Mouse (Mus musculus): ENCODE measurements at regions not wholly inside any gene's neighbourhood (a gene's known extent, or its start where the extent isn't known, plus 50 kb on each side); places are given as distances from the start of the nearest gene placed in this dataset.

GRCm38 (mm10) chr9:51487840-51488239, 159.1 kb upstream of the 1810046K07Rik start:
- Histone ChIP-seq H3K4me3 (ENCODE audit: low read length) (no peak overlapping the region), H3K4me2 (ENCODE audit: low read depth, low read length) (no peak overlapping the region), H3K27me3 (replicated peaks; ENCODE audit: control insufficient read depth, insufficient read depth, low read length) (no peaks in the 10 kb centered on the region), H3K27ac (ENCODE audit: low read length) (no peak overlapping the region), H3K9ac (ENCODE audit: low read depth, low read length) (no peak overlapping the region), H3K36me3 (ENCODE audit: control insufficient read depth, insufficient read depth, low read length) (no peaks in the 10 kb centered on the region), H3K9me3 (ENCODE audit: control insufficient read depth, low read length) (no peaks in the 10 kb centered on the region), H3K4me1 (ENCODE audit: control insufficient read depth, insufficient read depth, low read length) (no peaks in the 10 kb centered on the region)
- ATAC-seq = no peak
- 57% methylated on average over 3 of the region's 3 CpGs for WGBS

DNA sequence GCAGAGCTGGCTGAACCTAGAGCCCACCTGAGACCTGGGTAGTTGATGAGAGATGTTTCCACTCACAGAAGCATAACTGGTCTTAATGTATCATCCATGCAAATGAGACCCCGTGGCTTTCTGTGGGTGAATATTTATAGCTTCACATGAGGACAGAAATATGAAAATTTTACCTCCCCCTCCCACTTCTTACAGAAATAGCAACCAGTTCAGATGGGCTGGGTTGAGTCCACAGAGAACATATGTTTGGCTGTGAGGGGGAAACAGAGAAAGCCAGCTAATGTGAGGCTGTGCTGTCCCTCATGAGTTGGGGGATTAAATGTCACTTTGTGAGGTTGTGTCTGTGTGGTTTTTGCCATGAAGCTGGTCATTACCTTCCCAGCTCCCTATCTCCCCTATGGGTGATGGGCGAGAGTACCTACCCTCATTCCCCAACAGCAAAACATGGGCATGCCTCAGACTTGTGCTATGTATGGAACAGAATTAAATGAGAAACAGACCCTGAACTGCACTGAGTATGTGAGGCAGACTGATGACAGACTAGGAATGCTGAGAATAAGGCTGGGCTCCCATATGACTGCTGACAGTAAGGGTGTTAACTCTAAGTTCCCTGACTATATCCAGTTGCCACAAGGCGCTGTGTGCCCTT, 178.7 kb upstream of the 1810046K07Rik start:
- H3K4me1 ChIP-seq (ENCODE audit: control insufficient read depth, insufficient read depth, low read length) = no peaks in the 10 kb centered on the region
- ATAC-seq = no peak
- no peaks in the 10 kb centered on the region for H3K36me3 ChIP-seq (ENCODE audit: control insufficient read depth, insufficient read depth, low read length)
- no peak overlapping the region for H3K4me3 ChIP-seq (ENCODE audit: low read length)
- H3K4me2 ChIP-seq (ENCODE audit: low read depth, low read length) = no peak overlapping the region
- 88% methylated on average over 3 of the region's 3 CpGs for WGBS
- H3K9me3 ChIP-seq (ENCODE audit: control insufficient read depth, low read length) = no peaks in the 10 kb centered on the region
- no peak overlapping the region for H3K9ac ChIP-seq (ENCODE audit: low read depth, low read length)
- H3K27me3 ChIP-seq (replicated peaks; ENCODE audit: control insufficient read depth, insufficient read depth, low read length) = no peaks in the 10 kb centered on the region
- H3K27ac ChIP-seq (ENCODE audit: low read length) = no peak overlapping the region

- no peak overlapping the region for H3K4me3 ChIP-seq (ENCODE audit: low read length)
- H3K9me3 ChIP-seq (ENCODE audit: control insufficient read depth, low read length) = no peaks in the 10 kb centered on the region
- no peaks in the 10 kb centered on the region for H3K36me3 ChIP-seq (ENCODE audit: control insufficient read depth, insufficient read depth, low read length)
- 64% methylated on average over 2 of the region's 2 CpGs for WGBS
- H3K27ac ChIP-seq (ENCODE audit: low read length) = no peak overlapping the region
- no peak overlapping the region for H3K9ac ChIP-seq (ENCODE audit: low read depth, low read length)
- H3K27me3 ChIP-seq (replicated peaks; ENCODE audit: control insufficient read depth, insufficient read depth, low read length) = no peaks in the 10 kb centered on the region
- no peak for ATAC-seq
- no peaks in the 10 kb centered on the region for H3K4me1 ChIP-seq (ENCODE audit: control insufficient read depth, insufficient read depth, low read length)
- no peak overlapping the region for H3K4me2 ChIP-seq (ENCODE audit: low read depth, low read length)
Measured at GRCm38 (mm10) chr9:51517643-51518042, 188.9 kb upstream of the 1810046K07Rik start.

DNA sequence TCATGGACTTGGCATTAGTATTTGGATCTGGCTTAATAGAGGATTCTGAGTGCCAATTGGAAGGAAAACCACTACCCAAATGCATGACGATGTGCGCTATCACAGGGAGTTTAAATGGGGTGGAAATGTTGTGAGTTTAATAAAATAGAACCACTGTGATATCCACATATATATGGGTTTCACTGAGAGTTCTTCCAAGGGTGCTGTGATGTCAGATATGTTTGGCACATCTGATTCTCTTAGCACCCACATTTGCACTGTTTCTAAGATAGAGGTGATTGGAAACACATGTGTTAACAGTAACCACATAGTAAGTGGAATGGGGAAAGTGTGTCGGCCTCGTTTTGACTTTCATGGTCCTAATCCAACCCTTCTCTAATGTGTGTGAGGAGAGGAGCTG, 189.7 kb upstream of the 1810046K07Rik start:
- no peaks in the 10 kb centered on the region for H3K9me3 ChIP-seq (ENCODE audit: control insufficient read depth, low read length)
- H3K4me1 ChIP-seq (ENCODE audit: control insufficient read depth, insufficient read depth, low read length) = no peaks in the 10 kb centered on the region
- H3K27ac ChIP-seq (ENCODE audit: low read length) = no peak overlapping the region
- ATAC-seq = no peak
- H3K9ac ChIP-seq (ENCODE audit: low read depth, low read length) = no peak overlapping the region
- no peaks in the 10 kb centered on the region for H3K36me3 ChIP-seq (ENCODE audit: control insufficient read depth, insufficient read depth, low read length)
- no peaks in the 10 kb centered on the region for H3K27me3 ChIP-seq (replicated peaks; ENCODE audit: control insufficient read depth, insufficient read depth, low read length)
- no peak overlapping the region for H3K4me3 ChIP-seq (ENCODE audit: low read length)
- H3K4me2 ChIP-seq (ENCODE audit: low read depth, low read length) = no peak overlapping the region
- 82% methylated on average over 4 of the region's 4 CpGs for WGBS

DNA sequence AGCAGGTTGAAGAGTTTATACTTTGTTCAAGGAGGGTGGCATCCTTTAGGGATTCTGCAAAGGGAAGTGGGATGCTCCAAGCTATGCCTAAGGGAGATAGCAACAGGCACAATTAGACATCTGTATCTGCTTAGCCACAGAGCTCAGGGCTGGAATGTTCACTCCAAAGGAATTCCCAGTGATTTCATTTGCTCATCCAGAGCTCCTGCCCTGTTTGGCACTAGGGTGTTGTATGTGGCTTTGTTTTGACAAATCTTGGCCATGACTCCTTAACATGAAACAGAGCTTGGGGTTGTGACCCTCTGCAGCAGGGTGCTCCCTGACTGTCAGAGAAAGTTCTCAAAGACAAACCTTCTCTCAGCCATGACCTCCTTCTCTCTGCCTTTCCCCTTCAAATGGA, 194.8 kb upstream of the 1810046K07Rik start:
- no peak for ATAC-seq
- Histone ChIP-seq H3K9ac (ENCODE audit: low read depth, low read length) (no peak overlapping the region), H3K36me3 (ENCODE audit: control insufficient read depth, insufficient read depth, low read length) (no peaks in the 10 kb centered on the region), H3K27me3 (replicated peaks; ENCODE audit: control insufficient read depth, insufficient read depth, low read length) (no peaks in the 10 kb centered on the region), H3K9me3 (ENCODE audit: control insufficient read depth, low read length) (no peaks in the 10 kb centered on the region), H3K27ac (ENCODE audit: low read length) (no peak overlapping the region), H3K4me3 (ENCODE audit: low read length) (no peak overlapping the region), H3K4me2 (ENCODE audit: low read depth, low read length) (no peak overlapping the region), H3K4me1 (ENCODE audit: control insufficient read depth, insufficient read depth, low read length) (no peaks in the 10 kb centered on the region)

- Histone ChIP-seq H3K27me3 (replicated peaks; ENCODE audit: control insufficient read depth, insufficient read depth, low read length) (no peaks in the 10 kb centered on the region), H3K4me3 (ENCODE audit: low read length) (no peak overlapping the region), H3K4me2 (ENCODE audit: low read depth, low read length) (no peak overlapping the region), H3K9me3 (ENCODE audit: control insufficient read depth, low read length) (no peaks in the 10 kb centered on the region), H3K4me1 (ENCODE audit: control insufficient read depth, insufficient read depth, low read length) (no peaks in the 10 kb centered on the region), H3K36me3 (ENCODE audit: control insufficient read depth, insufficient read depth, low read length) (no peaks in the 10 kb centered on the region), H3K27ac (ENCODE audit: low read length) (no peak overlapping the region), H3K9ac (ENCODE audit: low read depth, low read length) (no peak overlapping the region)
- ATAC-seq = no peak
- WGBS = 79% methylated on average over 4 of the region's 4 CpGs
Measured at GRCm38 (mm10) chr9:51525906-51526305, 197.2 kb upstream of the 1810046K07Rik start.

DNA sequence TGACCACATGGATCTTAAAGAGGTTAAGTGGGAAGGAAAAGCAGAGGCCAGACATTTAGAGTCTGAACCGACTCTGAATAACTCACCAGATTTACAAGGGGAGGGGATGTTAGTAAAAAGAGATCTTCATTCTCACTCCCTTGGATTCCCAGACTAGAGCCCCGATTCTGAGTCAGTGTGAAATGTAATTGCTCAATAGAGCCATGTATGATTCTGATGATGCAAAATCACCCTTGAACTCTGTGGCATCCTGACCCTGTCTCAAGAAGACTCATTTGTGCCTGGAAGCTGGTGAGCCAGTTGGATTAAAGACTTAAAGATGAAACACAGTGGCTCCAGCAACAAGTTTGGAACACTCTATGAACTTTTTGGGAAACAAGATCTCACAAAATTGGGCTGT, 210.2 kb upstream of the 1810046K07Rik start:
- whole genome bisulfite sequencing = 61% methylated on average over 2 of the region's 2 CpGs
- H3K9me3 ChIP-seq (ENCODE audit: control insufficient read depth, low read length) = no peaks in the 10 kb centered on the region
- H3K27me3 ChIP-seq (replicated peaks; ENCODE audit: control insufficient read depth, insufficient read depth, low read length) = no peaks in the 10 kb centered on the region
- H3K4me3 ChIP-seq (ENCODE audit: low read length) = no peak overlapping the region
- H3K9ac ChIP-seq (ENCODE audit: low read depth, low read length) = no peak overlapping the region
- H3K27ac ChIP-seq (ENCODE audit: low read length) = no peak overlapping the region
- ATAC-seq = no peak
- H3K36me3 ChIP-seq (ENCODE audit: control insufficient read depth, insufficient read depth, low read length) = no peaks in the 10 kb centered on the region
- no peak overlapping the region for H3K4me2 ChIP-seq (ENCODE audit: low read depth, low read length)
- H3K4me1 ChIP-seq (ENCODE audit: control insufficient read depth, insufficient read depth, low read length) = no peaks in the 10 kb centered on the region

DNA sequence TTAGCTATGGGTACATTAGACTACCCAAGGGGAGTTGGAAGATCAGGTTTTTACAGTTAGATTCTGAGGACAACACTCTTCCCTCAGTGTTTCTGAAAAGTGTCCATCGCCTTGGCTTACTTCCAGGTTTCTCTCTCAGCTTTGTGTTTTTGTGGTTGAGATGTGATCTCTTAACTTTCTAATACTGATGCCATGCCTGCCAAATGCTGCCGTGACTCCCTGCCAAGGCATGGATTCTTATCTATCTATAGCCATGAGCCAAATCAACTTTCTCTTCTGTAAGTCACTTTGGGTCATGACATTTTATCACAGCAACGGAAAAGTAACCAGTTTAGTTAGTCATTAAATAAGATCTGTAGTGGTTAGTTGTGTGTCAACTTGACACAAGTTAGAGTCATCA, 213.2 kb upstream of the 1810046K07Rik start:
- no peak for ATAC-seq
- 85% methylated on average over 3 of the region's 3 CpGs for WGBS
- Histone ChIP-seq H3K4me3 (ENCODE audit: low read length) (no peak overlapping the region), H3K4me1 (ENCODE audit: control insufficient read depth, insufficient read depth, low read length) (no peaks in the 10 kb centered on the region), H3K27ac (ENCODE audit: low read length) (no peak overlapping the region), H3K27me3 (replicated peaks; ENCODE audit: control insufficient read depth, insufficient read depth, low read length) (no peaks in the 10 kb centered on the region), H3K4me2 (ENCODE audit: low read depth, low read length) (no peak overlapping the region), H3K36me3 (ENCODE audit: control insufficient read depth, insufficient read depth, low read length) (no peaks in the 10 kb centered on the region), H3K9me3 (ENCODE audit: control insufficient read depth, low read length) (no peaks in the 10 kb centered on the region), H3K9ac (ENCODE audit: low read depth, low read length) (no peak overlapping the region)

GRCm38 (mm10) chr9:51572040-51572439, 193.1 kb upstream of the Arhgap20 start:
- no peak overlapping the region for H3K27ac ChIP-seq (ENCODE audit: low read length)
- no peaks in the 10 kb centered on the region for H3K9me3 ChIP-seq (ENCODE audit: control insufficient read depth, low read length)
- no peaks in the 10 kb centered on the region for H3K27me3 ChIP-seq (replicated peaks; ENCODE audit: control insufficient read depth, insufficient read depth, low read length)
- H3K4me2 ChIP-seq (ENCODE audit: low read depth, low read length) = no peak overlapping the region
- ATAC-seq = no peak
- no peak overlapping the region for H3K4me3 ChIP-seq (ENCODE audit: low read length)
- no peak overlapping the region for H3K9ac ChIP-seq (ENCODE audit: low read depth, low read length)
- no peaks in the 10 kb centered on the region for H3K4me1 ChIP-seq (ENCODE audit: control insufficient read depth, insufficient read depth, low read length)
- H3K36me3 ChIP-seq (ENCODE audit: control insufficient read depth, insufficient read depth, low read length) = no peaks in the 10 kb centered on the region
- WGBS = 75% methylated on average over 5 of the region's 5 CpGs

GRCm38 (mm10) chr9:51581601-51582000, 183.5 kb upstream of the Arhgap20 start:
- H3K4me2 ChIP-seq (ENCODE audit: low read depth, low read length) = no peak overlapping the region
- no peaks in the 10 kb centered on the region for H3K27me3 ChIP-seq (replicated peaks; ENCODE audit: control insufficient read depth, insufficient read depth, low read length)
- H3K4me3 ChIP-seq (ENCODE audit: low read length) = no peak overlapping the region
- ATAC-seq = no peak
- no peaks in the 10 kb centered on the region for H3K36me3 ChIP-seq (ENCODE audit: control insufficient read depth, insufficient read depth, low read length)
- no peak overlapping the region for H3K9ac ChIP-seq (ENCODE audit: low read depth, low read length)
- no peaks in the 10 kb centered on the region for H3K4me1 ChIP-seq (ENCODE audit: control insufficient read depth, insufficient read depth, low read length)
- H3K9me3 ChIP-seq (ENCODE audit: control insufficient read depth, low read length) = no peaks in the 10 kb centered on the region
- WGBS = 77% methylated on average over 3 of the region's 3 CpGs
- no peak overlapping the region for H3K27ac ChIP-seq (ENCODE audit: low read length)
